16 mouse cellular contexts compared by ENCODE assay signal in genomic region chr6:5775461-5775860, GRCm38 (mm10). TPM values are rescaled to one million over a fixed set of nuclear protein-coding genes. Genes with fewer than 3 reads are reported as not detected.
DNase-seq lines count a peak whose midpoint lies in the region; ATAC-seq and TF ChIP-seq lines count a peak whose summit lies in the region.
"Had no signal": no experiment of that assay in that cellular context is flagged by ENCODE, and none has a peak within 500 bp of the region (broad histone marks: within the 10 kb centered on the region; RNA-seq: fewer than 3 reads in every experiment).

No protein-coding gene starts in this region.

- no peaks in the 10 kb centered on the region for H3K9me3 ChIP-seq in midbrain, postnatal 0 days (ENCODE audit: low read length)
- no peaks in the 10 kb centered on the region for H3K9me3 ChIP-seq in midbrain, embryonic 15.5 days
- H3K9me3 ChIP-seq: embryonic facial prominence, embryonic 12.5 days; midbrain, embryonic 10.5 days had no signal

- H3K9ac ChIP-seq in midbrain, postnatal 0 days (replicated peaks; ENCODE audit: low read length, poor library complexity, severe bottlenecking), result no peak overlapping the region
- no peak overlapping the region for H3K9ac ChIP-seq in midbrain, embryonic 15.5 days
- H3K9ac ChIP-seq: embryonic facial prominence, embryonic 12.5 days; liver, embryonic 14.5 days had no signal

- no peak overlapping the region for H3K4me2 ChIP-seq in midbrain, postnatal 0 days (ENCODE audit: low read depth, low read length, poor library complexity, severe bottlenecking)
- no peak overlapping the region for H3K4me2 ChIP-seq in midbrain, embryonic 15.5 days
- H3K4me2 ChIP-seq: embryonic facial prominence, embryonic 12.5 days had no signal

- peak; percentile 26 for DNase-seq in gastrocnemius, postnatal 10 days
- DNase-seq in gastrocnemius, adult 2 months, result no peak
- peak; percentile 67 for DNase-seq in midbrain, postnatal 0 days (ENCODE audit: low spot score)
- peak; percentile 63 for DNase-seq in cerebellum, adult 9-10 months
- peak; percentile 9 for DNase-seq in testis, postnatal 14 days (ENCODE audit: low spot score)
- no peak for DNase-seq in retina, embryonic 14.5 days (ENCODE audit: low spot score)
- DNase-seq: adrenal gland, postnatal 14 days; kidney, adult 9 months; lung, postnatal 10 days; thymus, postnatal 4 days had no signal

- intact Hi-C loops in gastrocnemius, adult 2 months (cut with DNase I), result no loop called here

- H3K36me3 ChIP-seq in midbrain, postnatal 0 days (ENCODE audit: insufficient read depth, low read length), result no peaks in the 10 kb centered on the region
- H3K36me3 ChIP-seq in midbrain, embryonic 15.5 days (replicated peaks), result no peaks in the 10 kb centered on the region
- H3K36me3 ChIP-seq: embryonic facial prominence, embryonic 12.5 days; midbrain, embryonic 10.5 days had no signal

- no peak overlapping the region for H3K4me3 ChIP-seq in gastrocnemius, adult 2 months
- H3K4me3 ChIP-seq in midbrain, postnatal 0 days (ENCODE audit: low read depth, low read length), result no peak overlapping the region
- no peak overlapping the region for H3K4me3 ChIP-seq in midbrain, embryonic 15.5 days
- H3K4me3 ChIP-seq: embryonic facial prominence, embryonic 12.5 days; midbrain, embryonic 10.5 days; myocyte had no signal

- H3K27me3 ChIP-seq in midbrain, postnatal 0 days (ENCODE audit: insufficient read depth, low read length), result no peaks in the 10 kb centered on the region
- H3K27me3 ChIP-seq in midbrain, embryonic 15.5 days (replicated peaks), result no peaks in the 10 kb centered on the region
- H3K27me3 ChIP-seq: embryonic facial prominence, embryonic 12.5 days had no signal

- no peaks in the 10 kb centered on the region for H3K4me1 ChIP-seq in midbrain, postnatal 0 days (ENCODE audit: insufficient read depth, low read length)
- no peaks in the 10 kb centered on the region for H3K4me1 ChIP-seq in midbrain, embryonic 15.5 days
- H3K4me1 ChIP-seq: embryonic facial prominence, embryonic 12.5 days; midbrain, embryonic 10.5 days had no signal

- peak; percentile 41; the same call in 1 of the 2 replicates for ATAC-seq in midbrain, postnatal 0 days (ENCODE audit: low FRiP score)
- ATAC-seq in midbrain, embryonic 15.5 days (replicated peaks), result no peak
- no peak for ATAC-seq in activated CD4-positive, CD25-positive, alpha-beta regulatory T cell, adult 4 months

- no peak for TF ChIP-seq CTCF in gastrocnemius, adult 2 months (IDR thresholded peaks at IDR 0.05)
- no peak for TF ChIP-seq CTCF in midbrain, postnatal 0 days (IDR thresholded peaks at IDR 0.05)

- 56% methylated on average over 3 of the region's 3 CpGs for WGBS in midbrain, postnatal 0 days
- WGBS in midbrain, embryonic 15.5 days, result 75% methylated on average over 3 of the region's 3 CpGs

- no peak overlapping the region for H3K27ac ChIP-seq in gastrocnemius, adult 2 months
- H3K27ac ChIP-seq in midbrain, postnatal 0 days (ENCODE audit: low read depth, low read length), result no peak overlapping the region
- no peak overlapping the region for H3K27ac ChIP-seq in midbrain, embryonic 15.5 days
- H3K27ac ChIP-seq: embryonic facial prominence, embryonic 12.5 days; liver, embryonic 14.5 days; midbrain, embryonic 10.5 days had no signal

RNA-seq across cellular contexts. Expression of gene Dync1i1, which starts 50.0 kb away (rescaled TPM):
- total RNA-seq in gastrocnemius, postnatal 10 days (2021), result 1 to 10 TPM; 2.1 to 2.6 TPM
- total RNA-seq in gastrocnemius, adult 2 months (2021), result under 1 TPM; 0.20 to 0.56 TPM
- 62.0 and 64.0 TPM in 2 replicates for total RNA-seq in midbrain, postnatal 0 days (2014; rRNA removed)
- 73.1 and 75.2 TPM in 2 replicates for polyA plus RNA-seq in midbrain, postnatal 0 days (2015; fragmentation: Nextera tagmentation; extraction: Ambion mirVana)
- polyA plus RNA-seq in midbrain, embryonic 15.5 days (2015; fragmentation: Nextera tagmentation; extraction: Ambion mirVana), result 23.0 and 23.6 TPM in 2 replicates
- polyA plus RNA-seq in activated CD4-positive, CD25-positive, alpha-beta regulatory T cell, adult 4 months (2017; shearing (Covaris generic)), result not detected
- polyA plus RNA-seq: liver, embryonic 14.5 days had no signal

Comparison
In these comparisons a context has a peak if more than half of its experiments do, and no peak if none do; other contexts are left out.
1. DNase-seq: peak in gastrocnemius, postnatal 10 days (single experiment), midbrain, postnatal 0 days (single experiment), cerebellum, adult 9-10 months (single experiment) and testis, postnatal 14 days (single experiment); none in gastrocnemius, adult 2 months (single experiment) and retina, embryonic 14.5 days (single experiment).
2. RNA of gene Dync1i1, which starts 50.0 kb away (total RNA-seq): 62.0 to 64.0 TPM in midbrain, postnatal 0 days; 2.1 to 2.6 TPM in gastrocnemius, postnatal 10 days and 0.20 to 0.56 TPM in gastrocnemius, adult 2 months; every median in the first group is over 10 times any median in the second.